Mouse (Mus musculus) inflammation-experienced regulatory T-cells, adult 6 months (primary cell): ENCODE results near the gene Psmd2. TPM values are rescaled to one million over a fixed set of nuclear protein-coding genes. Genes with fewer than 3 reads are reported as not detected.
"Not testable (repeated sequence)": the region's sequence is repeated elsewhere in the genome, so short reads cannot be mapped to it uniquely, and the experiment has no call there.

ENCODE experiments used
- ATAC-seq: one replicate; pipeline ENCODE4 v1.8.0; 2017
- polyA plus RNA-seq, 3 experiments: library from polyadenylated mRNA; unstranded; fragments of 100-300 nt; shearing (Covaris generic); gene quantifications; one replicate each; pipeline ENCODE4 v1.2.1; 2017

Psmd2 gene
- polyA plus RNA-seq, 3 experiments from 2014 or later, result 135 to 198 (median 183) TPM

- ATAC-seq, result no peak
Observed at GRCm38 (mm10) chr16:20657661-20658060, 6.2 kb downstream of the Psmd2 start.

DNA sequence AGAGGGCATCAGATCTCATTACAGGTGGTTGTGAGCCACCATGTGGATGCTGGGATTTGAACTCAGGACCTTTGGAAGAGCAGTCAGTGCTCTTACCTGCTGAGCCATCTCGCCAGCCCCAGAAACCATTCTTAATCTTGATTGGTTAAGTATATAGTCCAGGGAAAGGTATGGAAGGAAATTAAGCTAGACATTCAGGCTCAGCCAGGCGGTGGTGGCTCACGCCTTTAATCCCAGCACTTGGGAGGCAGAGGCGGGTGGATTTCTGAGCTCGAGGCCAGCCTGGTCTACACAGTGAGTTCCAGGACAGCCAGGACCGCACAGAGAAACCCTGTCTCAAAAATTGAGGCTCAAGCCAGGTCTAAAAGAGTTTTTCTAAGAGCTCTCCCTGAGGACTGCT lies 16.6 kb downstream of the Psmd2 start, which contains the start of gene Eif4g1:
Gene Eif4g1 (plus strand): TSS at position 301 of the 400 bp plus-strand sequence.
- ATAC-seq, result not testable (repeated sequence)

DNA sequence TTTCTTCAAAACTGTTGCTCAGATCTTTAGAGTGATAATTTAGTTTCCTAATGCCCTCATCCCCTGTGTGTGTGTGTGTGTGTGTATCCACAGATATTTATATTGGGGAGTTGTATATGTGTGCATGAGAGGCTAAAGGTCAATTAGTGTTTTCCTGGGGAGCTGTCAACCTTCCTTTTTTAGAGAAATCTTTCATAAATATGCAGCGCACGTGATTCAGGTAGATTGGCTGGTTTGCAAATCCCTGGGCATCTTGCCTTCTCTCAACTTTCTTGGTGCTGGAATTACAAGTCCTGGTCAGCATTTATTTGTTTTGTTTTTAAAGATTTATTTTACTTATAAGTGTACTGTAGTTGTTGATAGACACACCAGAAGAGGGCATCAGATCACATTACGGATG lies 18.8 kb downstream of the Psmd2 start:
- no peak for ATAC-seq

DNA sequence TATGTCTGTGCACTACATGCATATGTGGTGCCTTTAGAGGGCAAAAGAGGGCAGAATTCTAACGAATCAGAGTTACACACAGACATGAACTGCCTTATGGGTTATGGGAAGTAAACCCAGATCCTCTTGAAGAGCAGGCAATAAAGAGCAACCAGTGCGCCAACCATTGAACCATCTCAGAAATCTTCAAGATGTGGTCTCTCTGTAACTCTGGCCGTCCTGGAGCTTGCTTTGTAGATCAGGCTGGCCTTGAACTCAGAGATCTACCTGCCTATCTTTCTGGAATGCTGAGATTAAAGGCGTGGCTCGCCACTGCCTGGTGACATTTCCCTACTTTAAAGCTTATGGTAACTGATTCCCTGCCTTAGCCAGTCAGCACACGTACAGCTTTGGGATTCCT lies 20.4 kb downstream of the Psmd2 start:
- ATAC-seq, result no peak

GRCm38 (mm10) chr16:20672500-20672902 lies 21.0 kb downstream of the Psmd2 start:
- ATAC-seq, result peak; percentile 91

- ATAC-seq, result peak; percentile 33
Observed at GRCm38 (mm10) chr16:20672965-20673705, 21.7 kb downstream of the Psmd2 start.

GRCm38 (mm10) chr16:20673706-20674303 lies 22.4 kb downstream of the Psmd2 start:
- ATAC-seq, result no peak

- ATAC-seq, result no peak
Observed at GRCm38 (mm10) chr16:20675213-20675612, 23.8 kb downstream of the Psmd2 start.

DNA sequence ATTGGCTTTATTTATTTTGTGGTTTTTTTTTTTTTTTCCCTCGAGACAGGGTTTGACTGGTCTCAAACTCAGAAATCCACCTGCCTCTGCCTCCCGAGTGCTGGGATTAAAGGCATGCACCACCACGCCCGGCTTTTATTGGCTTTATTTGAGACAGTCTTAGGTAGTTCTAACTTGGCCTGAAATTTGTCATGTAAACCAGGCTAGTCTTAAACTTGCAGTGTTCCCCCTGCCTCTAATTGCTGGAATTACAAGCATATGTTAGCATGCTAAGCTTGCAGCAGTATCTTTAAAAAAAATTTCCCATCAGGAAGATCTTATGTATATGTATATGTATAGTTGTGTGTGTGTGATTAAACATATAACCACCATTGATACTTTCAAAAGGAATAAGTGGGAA lies 25.2 kb downstream of the Psmd2 start:
- ATAC-seq, result no peak

GRCm38 (mm10) chr16:20677380-20677779 lies 25.9 kb downstream of the Psmd2 start:
- no peak for ATAC-seq

DNA sequence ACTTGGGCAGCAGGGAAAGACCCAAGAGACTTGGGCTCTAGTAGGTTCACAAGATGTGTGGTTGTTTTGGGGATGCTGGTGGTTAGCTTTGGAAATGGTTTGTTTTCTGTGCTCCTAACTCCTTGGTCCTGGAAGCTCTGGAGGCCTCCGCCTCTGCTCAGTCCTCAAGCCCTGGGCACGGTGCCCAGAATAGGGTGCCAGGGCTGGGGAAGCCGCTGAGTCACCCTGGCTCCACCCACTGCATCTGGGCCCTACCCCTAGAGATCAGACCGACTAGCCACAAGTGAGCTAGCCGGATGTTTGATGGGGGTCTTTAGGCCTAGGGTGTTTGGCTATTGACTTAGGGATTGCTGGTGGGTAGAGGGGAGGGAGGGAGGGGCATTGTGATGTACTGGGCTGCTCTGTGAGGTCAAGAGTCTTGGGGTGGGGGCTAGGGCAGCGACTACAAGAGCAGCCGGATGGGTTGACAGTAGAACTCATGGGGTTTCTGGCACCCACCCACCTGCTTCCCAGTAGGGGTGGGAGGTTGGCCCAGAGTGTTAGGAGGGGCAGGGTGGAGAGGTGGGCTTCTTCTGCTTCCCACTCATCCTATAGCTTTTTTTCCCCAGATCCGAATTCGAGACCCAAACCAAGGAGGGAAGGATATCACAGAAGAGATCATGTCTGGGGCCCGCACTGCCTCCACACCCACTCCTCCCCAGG lies 26.7 kb downstream of the Psmd2 start:
- no peak for ATAC-seq

- ATAC-seq, result no peak
Observed at GRCm38 (mm10) chr16:20690774-20691173, 39.3 kb downstream of the Psmd2 start.

- no peak for ATAC-seq
Observed at GRCm38 (mm10) chr16:20691617-20692016, 40.2 kb downstream of the Psmd2 start.

GRCm38 (mm10) chr16:20692241-20692965 lies 41.0 kb downstream of the Psmd2 start:
- no peak for ATAC-seq

DNA sequence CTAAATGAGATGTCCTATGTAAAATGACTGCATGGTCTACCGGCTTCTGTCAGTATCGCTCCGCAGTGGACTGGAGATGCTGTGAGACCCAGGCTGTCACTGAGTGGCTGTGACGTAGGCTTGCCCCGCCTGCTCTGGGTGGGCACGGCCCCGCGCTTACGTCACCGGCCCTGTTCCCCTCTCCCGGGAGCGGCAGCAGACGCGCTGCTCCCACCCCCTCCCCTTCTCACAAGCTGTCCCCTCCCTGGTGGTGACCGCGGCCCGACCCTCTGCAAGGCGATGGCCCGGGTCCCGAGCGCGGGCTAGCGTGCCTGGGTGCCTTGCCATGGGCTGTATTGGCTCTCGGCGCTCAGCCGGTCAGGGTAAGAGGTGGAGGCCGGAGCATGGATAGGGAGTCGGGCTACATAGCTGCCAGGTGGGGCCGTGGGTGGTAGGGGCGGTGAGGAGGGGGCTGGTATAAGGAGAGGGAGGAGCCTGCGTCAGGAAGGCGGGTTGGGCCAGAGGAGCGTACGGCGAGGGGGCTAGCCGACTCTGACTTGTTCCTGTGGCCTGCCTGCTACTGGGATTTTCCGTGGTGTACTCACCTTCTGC lies 41.8 kb downstream of the Psmd2 start, which contains the start of gene Fam131a:
Gene Fam131a (plus strand): TSS at position 131 of the 591 bp plus-strand sequence.
- ATAC-seq, result peak; percentile 84

GRCm38 (mm10) chr16:20694781-20695180 lies 43.3 kb downstream of the Psmd2 start:
- ATAC-seq, result no peak

DNA sequence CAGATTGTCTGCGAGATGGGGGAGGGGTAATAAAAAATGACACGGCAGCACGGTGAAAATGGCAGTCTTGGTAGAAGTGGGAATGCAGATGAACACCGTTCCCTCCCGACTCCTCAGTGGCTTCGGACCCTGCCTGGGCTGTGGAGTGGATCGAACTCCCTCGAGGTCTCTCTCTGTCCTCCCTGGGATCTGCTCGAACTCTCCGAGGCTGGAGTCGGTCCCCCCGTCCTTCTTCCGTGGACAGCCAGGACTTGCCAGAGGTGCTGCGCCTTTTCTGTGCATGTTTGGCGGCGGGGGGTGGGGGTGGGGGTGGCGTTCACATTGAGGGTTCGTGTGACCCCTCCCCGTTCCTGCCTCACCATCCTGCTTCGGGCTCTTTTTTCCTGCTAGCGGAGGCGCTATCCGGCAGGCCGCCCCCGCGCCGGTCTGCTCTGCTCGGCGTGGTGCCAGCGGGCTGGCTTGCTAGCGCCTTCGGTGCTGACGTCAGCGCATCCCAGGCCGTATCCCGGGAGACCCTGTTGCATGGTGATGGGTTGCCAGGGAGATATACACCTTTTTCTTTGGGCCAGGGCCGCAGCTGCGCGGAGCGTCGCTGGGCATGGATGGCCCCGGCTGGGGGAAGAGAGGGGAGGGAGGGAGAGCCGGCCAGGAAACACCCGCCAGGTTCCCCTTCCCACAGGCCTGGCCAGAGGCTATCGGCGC lies 44.3 kb downstream of the Psmd2 start:
- peak; percentile 27 for ATAC-seq

GRCm38 (mm10) chr16:20699266-20699665 lies 47.8 kb downstream of the Psmd2 start:
- ATAC-seq, result no peak

DNA sequence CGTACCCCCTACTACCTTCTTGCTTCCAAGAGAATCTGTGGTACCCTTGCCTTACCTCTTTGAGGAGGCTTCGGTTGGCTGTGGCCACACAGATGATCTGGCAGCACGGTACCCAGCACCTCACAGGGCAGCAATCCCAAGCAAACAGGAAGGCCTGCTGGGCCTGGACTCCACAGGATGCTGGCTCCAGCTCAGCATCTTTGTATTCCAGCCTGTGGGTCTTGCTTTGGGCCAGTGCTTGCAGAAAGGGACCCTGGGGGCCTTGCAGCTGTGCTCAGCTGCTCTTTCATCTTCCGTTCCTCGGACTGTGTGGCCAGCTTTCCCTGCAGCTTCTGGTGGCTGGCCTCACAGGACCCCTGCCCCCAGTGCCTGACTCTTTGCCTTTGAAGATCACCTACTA lies 48.6 kb downstream of the Psmd2 start:
- no peak for ATAC-seq

DNA sequence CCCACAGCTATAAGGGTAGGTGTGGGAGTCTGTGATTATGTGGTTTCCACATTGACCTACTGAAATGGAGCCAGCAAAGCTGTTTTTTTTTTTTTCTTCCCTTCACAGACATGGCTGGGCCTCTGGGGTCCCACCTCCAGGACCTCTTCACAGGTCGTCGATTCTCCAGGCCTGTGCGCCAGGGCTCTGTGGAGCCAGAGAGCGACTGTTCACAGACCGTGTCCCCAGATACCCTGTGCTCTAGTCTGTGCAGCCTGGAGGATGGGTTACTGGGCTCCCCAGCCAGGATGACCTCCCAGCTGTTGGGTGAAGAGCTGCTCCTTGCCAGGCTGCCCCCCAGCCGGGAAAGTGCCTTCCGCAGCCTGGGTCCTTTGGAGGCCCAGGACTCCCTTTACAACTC lies 49.9 kb downstream of the Psmd2 start:
- no peak for ATAC-seq

DNA sequence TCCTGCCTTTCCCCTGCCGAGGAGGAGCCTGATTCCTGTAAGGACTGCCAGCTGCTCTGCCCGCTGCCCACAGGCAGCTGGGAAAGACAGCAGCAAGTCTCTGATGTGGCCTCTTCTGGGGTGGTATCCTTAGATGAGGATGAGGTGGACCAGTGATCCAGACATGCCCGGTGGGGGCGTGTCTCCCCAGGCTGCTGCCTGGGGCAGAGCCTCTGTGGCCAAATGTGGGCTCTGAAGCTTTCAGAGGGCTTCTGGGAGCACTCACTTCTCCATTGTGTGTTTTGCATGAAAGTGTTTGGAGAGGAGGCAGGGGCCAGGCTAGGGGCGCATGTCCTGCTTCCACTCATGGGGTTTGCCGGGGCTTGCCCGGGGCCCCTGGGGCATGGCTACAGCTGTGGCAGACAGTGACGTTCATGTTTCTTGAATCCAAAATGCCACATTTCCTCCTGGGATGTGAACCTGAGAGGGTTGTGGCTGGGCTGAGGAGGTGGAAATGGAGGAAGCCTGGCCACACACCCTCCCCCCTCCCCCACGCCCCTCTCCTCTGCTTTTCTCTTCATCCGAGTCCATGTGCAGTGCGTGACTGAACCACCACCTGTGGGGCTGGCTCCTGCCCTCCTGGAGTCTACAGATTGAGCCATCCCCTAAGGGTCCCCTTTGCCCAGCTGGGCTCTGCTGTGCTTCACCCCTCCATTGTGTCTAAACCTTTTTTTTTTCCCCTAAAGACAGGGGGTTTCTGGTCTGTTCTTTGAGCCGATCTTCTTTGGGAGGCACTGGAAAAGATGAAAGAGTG lies 50.5 kb downstream of the Psmd2 start:
- no peak for ATAC-seq
